Mouse (Mus musculus): Measurements from ENCODE around the gene Fa2h.
A peak's percentile ranks its signal among the peaks of the same experiment; 100 is the strongest.
"Not testable (repeated sequence)": the region's sequence is repeated elsewhere in the genome, so short reads cannot be mapped to it uniquely, and the experiment has no call there.

Gene Fa2h

GRCm38 (mm10) chr8:111357433-111357832 is 36.2 kb downstream of the Fa2h start:
- DNase-seq = no peak

GRCm38 (mm10) chr8:111353497-111353896 is 40.1 kb downstream of the Fa2h start:
- DNase-seq = no peak

DNA sequence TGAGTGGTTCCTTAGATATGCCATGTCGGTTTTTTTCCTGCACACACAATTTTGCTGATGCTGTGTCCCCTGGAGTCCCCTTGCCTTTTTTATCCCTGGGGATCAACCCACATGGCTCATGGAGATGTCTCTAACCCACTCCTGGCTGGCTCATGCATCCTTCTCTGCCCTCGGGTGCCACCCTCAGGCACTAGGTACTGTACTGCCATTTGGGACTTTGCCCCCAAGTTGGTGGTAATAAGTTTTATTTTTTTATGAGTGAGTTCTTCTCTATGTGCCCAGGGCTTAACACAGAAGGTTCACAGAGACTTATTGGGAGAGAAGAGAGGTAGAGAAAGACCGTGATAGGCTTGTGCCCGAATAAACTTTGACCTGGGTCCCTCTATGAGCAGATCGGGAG is 41.3 kb downstream of the Fa2h start:
- DNase-seq = no peak

DNA sequence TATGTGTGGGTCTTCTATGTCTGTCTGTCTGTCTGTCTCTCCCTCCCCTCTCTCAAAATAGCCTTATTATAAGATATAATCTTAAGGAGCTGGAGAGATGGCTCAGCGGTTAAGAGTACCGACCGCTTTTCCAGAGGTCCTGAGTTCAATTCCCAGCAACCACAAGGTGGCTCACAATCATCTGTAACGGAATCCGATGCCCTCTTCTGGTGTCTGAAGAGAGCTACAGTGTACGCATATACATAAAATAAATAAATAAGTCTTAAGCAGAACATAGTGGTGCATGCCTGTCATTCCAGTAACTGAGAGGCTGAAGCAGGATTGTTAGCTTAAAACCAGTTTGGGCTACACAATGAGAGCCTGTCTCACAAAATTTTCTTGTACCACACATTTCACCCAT is 43.0 kb downstream of the Fa2h start:
- DNase-seq = no peak

DNA sequence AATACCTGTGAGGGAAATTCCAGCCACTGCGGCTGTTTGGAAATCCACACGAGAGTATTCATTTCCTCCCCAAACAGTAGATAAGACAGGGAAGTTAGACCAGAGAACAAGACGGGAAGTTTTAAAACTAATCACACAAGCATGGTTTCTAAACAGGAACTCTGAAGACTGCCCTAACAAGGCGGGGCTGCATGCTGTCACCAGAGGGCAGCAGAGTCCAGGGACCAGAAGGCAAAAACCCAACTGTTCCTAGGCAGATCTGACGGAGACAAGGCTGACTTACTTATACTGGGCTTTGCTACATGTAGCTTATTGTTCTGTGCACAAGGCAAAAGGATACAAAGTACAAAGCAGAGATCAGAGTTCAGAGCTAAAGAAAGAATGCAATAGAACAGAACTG is 50.4 kb downstream of the Fa2h start:
- DNase-seq = peak; percentile 90

- DNase-seq = no peak
These were observed 53.4 kb downstream of the Fa2h start for GRCm38 (mm10) chr8:111340186-111340585.

GRCm38 (mm10) chr8:111338370-111339208 is 55.0 kb downstream of the Fa2h start:
- no peak for DNase-seq

DNA sequence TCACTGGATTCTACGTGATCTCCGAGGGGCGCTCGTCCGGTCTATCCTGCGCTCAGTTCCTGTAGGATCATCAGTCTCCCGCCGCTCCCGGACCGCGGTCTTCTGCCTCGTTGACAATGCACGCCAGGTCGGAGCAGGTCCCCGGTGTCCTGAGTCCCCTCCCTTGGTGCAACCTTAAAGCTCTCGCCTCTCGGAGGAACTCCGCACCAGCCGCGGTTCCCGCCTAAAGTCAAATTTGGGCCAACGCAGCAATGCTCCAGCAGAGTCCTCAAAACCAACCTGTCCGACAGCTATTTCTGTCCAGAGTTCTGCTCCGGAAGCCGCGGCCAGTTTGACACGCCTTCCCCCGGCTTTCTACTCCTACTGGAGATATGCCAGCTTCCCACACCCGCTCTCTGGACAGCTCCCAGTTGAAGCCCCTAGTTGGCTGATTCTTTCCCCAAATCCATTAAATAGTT is 55.7 kb downstream of the Fa2h start, which contains the start of gene Mlkl:
Gene Mlkl, minus strand, starts transcription at position 288 of the 458 bp plus-strand sequence.
- peak; percentile 45 for DNase-seq

DNA sequence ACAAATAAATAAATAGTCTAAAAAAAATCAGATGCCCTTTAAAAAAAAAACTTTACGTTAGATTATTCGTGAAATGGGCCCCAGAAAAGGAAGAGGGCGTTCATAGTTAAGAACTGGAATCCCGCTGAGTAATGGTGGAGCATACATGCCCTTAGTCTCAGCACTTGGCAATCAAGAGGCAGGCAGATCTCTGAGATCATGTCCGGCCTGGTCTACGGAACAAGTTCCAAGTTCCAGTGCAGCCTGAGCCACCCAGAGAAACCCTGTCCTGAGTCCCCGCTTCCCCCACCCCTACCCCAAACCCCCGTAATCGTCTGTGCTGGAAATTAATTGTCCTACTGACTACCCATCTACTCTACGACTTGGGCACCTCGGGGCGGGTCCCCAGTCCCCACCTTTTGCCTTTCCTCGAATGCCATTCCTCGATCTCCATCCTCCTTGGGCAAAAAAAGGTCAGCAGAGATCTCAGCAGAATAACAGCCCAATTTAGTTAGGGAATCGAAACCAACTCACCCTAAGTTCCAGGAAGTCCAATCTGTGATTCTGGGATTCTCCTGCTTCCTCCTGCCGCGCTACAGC is 56.2 kb downstream of the Fa2h start:
- no peak for DNase-seq

- DNase-seq = no peak
These were observed 56.9 kb downstream of the Fa2h start for GRCm38 (mm10) chr8:111336692-111337091.

- DNase-seq = no peak
These were observed 68.3 kb downstream of the Fa2h start for GRCm38 (mm10) chr8:111325222-111325790.

- DNase-seq = no peak
These were observed 78.9 kb downstream of the Fa2h start for GRCm38 (mm10) chr8:111314729-111315128.

- not testable (repeated sequence) for DNase-seq
These were observed 79.7 kb downstream of the Fa2h start for GRCm38 (mm10) chr8:111313961-111314360.

DNA sequence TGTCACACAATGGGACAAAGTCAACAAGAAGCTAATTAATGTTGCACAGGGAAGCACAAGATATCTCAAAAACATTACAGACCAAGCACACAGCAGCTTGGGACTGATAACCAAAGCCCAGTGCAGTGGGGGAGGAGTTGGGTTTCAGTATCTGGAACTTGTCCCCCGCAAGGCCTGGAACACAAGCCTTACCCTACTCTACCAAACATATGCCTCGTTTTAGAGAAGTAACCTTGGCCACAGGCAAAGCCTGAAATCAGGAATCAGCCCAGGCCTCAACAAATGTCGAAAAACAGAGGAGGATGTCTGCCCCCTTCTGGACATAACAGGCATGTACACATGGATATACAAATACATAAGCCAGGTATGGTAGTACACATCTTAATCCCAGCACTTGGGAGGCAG is 80.9 kb downstream of the Fa2h start:
- no peak for DNase-seq

DNA sequence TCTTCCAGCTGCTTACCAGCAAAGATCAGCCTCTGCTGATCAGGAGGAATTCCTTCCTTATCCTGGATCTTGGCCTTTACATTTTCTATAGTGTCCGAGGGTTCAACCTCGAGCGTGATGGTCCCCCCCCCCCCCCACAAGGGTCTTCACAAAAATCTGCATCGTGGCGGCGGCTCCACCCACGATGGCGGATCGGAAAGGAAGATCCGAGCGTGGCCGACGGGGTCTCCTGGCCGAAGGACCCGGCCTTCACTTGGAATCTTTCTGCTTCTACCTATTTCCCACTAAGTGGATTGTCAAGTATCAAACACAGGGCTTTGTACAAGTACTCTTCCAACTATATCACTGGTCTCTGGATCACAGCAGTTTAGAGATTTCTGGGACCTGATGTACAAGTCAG is 83.6 kb downstream of the Fa2h start:
- not testable (repeated sequence) for DNase-seq

DNA sequence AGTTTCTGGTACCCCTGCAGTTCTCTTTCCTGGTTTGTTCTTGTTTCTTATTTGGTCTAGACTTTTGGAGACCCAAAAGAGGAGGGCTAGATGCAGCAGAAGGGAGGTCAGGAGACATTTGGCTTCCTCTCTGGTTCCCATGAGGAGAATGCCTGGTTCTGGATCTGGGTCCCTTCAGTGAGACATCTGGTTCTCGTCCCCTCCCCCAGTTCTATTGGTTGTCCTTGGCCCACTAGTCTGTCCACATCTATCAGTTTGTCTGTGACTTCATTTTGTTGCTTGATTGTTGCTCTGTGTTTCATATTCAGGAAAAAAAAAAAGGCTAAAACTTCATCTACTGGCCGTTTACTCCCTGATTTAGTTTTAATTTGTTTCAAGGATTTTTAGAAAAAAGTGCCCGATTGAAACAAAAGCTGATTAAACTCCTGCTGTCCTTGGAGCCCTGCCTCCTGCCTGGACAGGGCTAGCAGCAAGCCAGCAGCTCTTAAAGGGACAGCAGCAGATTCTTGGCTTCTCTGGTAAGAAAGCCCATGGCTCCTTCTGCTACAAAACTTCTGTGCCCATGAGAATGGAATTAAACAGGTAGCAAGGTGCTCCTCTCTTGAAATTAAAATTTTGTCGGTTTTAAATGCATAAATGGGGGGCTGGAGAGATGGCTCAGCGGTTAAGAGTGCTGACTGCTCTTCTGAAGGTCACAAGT is 88.4 kb downstream of the Fa2h start:
- DNase-seq = no peak

DNA sequence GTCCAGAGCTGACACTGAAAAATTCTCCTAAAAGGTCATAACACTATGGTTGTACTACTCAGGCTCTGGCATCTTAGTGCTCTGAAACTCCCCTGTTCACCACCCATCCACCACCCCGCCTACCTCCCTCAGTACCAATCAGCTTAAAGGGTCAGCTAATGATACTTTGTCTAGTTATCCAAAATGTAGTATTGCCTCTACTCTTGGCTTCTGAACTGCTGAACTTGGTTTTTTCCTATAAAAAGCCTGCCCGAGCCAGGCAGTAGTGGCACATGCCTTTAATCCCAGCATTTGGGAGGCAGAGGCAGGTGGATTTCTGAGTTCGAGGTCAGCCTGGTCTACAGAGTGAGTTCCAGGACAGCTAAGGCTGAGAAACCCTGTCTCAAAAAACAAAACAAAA is 89.3 kb downstream of the Fa2h start:
- no peak for DNase-seq

GRCm38 (mm10) chr8:111303076-111303803 is 90.4 kb downstream of the Fa2h start:
- DNase-seq = not testable (repeated sequence)

GRCm38 (mm10) chr8:111300597-111301546 is 92.8 kb downstream of the Fa2h start:
- DNase-seq = peak; percentile 43

DNA sequence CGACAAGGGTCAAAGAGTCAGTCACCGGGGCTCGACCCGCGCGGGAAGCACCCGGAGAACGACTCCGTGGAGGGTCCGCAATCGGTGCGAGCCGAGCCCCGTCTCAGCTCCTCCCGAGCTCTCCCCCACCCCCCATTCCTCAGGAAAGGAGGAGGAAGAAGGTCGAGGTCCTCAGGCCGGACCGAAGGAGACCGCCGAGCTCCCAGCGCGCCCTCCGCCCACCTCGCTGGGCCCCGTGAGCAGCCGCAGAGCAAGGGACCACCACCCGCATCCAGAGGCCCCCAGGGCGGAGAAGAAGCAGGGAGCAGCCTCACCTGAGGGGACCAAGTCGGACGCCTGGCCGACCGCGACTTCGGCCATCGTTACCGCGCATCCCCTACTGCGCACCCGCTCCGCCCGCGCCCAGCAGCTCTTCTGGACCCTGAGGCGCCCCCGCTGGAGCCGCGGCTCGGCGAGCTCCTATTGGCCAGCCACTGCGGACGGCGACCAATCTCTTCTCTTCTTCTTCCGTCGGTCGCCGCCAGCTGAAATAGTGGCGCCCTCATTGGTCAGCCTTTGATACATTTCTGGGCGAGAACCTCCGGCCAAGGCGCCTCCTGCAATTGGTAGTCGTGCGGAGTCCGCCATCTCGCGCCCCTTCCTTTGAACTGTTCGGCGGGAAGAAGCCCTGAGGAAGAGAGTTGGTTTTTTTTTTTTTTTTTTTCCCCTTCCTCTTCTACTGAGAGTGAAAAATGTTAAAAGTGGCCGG is 93.6 kb downstream of the Fa2h start, which contains the start of gene Rfwd3:
Gene Rfwd3, minus strand, starts transcription at position 402 of the 748 bp plus-strand sequence.
- peak; percentile 91 for DNase-seq
